ENCODE assay signal across 8 mouse cellular contexts in genomic region chr8:13740323-13740770, GRCm38 (mm10). TPM values are rescaled to one million over a fixed set of nuclear protein-coding genes. Genes with fewer than 3 reads are reported as not detected.
DNase-seq lines count a peak whose midpoint lies in the region; ATAC-seq and TF ChIP-seq lines count a peak whose summit lies in the region.

No protein-coding gene starts in this region.

- no peak for TF ChIP-seq CTCF in gastrocnemius, adult 2 months (IDR thresholded peaks at IDR 0.05)

- peak; percentile 32 for DNase-seq in gastrocnemius, adult 2 months
- DNase-seq in gastrocnemius, adult 18-20 months (ENCODE audit: low spot score) = no peak
- peak; percentile 36 for DNase-seq in T-cell, adult 2 months (ENCODE audit: low spot score)
- DNase-seq in heart, adult 18-20 months = peak; percentile 58 to 73
- DNase-seq in thymus, postnatal 4 days = peak; percentile 60
- DNase-seq in layer of hippocampus, adult 9-10 months (ENCODE audit: low spot score) = no peak

- H3K36me3 ChIP-seq in kidney, embryonic 15.5 days = no peaks in the 10 kb centered on the region
- no peaks in the 10 kb centered on the region for H3K36me3 ChIP-seq in lung, embryonic 15.5 days

- peak overlapping the region; percentile 62 for H3K27ac ChIP-seq in gastrocnemius, adult 2 months
- H3K27ac ChIP-seq in kidney, embryonic 15.5 days = peak overlapping the region; percentile 75
- H3K27ac ChIP-seq in lung, embryonic 15.5 days = peak overlapping the region; percentile 73

- H3K9ac ChIP-seq in kidney, embryonic 15.5 days = no peak overlapping the region
- no peak overlapping the region for H3K9ac ChIP-seq in lung, embryonic 15.5 days

- ATAC-seq in kidney, embryonic 15.5 days (replicated peaks; ENCODE audit: low FRiP score) = peak; percentile 78
- peak; percentile 92 for ATAC-seq in lung, embryonic 15.5 days (ENCODE audit: borderline replicate concordance, extremely low read depth, low FRiP score, low TSS enrichment)

- H3K27me3 ChIP-seq in kidney, embryonic 15.5 days = no peaks in the 10 kb centered on the region
- H3K27me3 ChIP-seq in lung, embryonic 15.5 days = no peaks in the 10 kb centered on the region

- WGBS in kidney, embryonic 15.5 days = 8% methylated on average over 6 of the region's 6 CpGs
- WGBS in lung, embryonic 15.5 days = 15% methylated on average over 6 of the region's 6 CpGs

- no peaks in the 10 kb centered on the region for H3K9me3 ChIP-seq in kidney, embryonic 15.5 days (replicated peaks)
- no peaks in the 10 kb centered on the region for H3K9me3 ChIP-seq in lung, embryonic 15.5 days

- intact Hi-C loops in gastrocnemius, adult 2 months (cut with DNase I) = no loop called here

- peaks cover 10% of the 10 kb centered on the region for H3K4me1 ChIP-seq in kidney, embryonic 15.5 days
- H3K4me1 ChIP-seq in lung, embryonic 15.5 days = peaks cover 12% of the 10 kb centered on the region; the same call in 1 of the 2 replicates

- H3K4me2 ChIP-seq in kidney, embryonic 15.5 days = no peak overlapping the region
- H3K4me2 ChIP-seq in lung, embryonic 15.5 days = no peak overlapping the region

- H3K4me3 ChIP-seq in gastrocnemius, adult 2 months = no peak overlapping the region
- H3K4me3 ChIP-seq in kidney, embryonic 15.5 days (replicated peaks) = no peak overlapping the region
- no peak overlapping the region for H3K4me3 ChIP-seq in lung, embryonic 15.5 days

RNA-seq across cellular contexts. Expression of gene Cdc16, which starts 17.1 kb away (rescaled TPM):
- 10 to 100 TPM; 26.9 to 33.7 TPM for total RNA-seq in gastrocnemius, adult 2 months (2021)
- total RNA-seq in gastrocnemius, adult 18-20 months (2021) = 10 to 100 TPM; 24.6 to 25.0 TPM
- total RNA-seq in heart, adult 18-20 months (2021) = 10 to 100 TPM; 30.1 to 31.0 TPM
- 178 and 184 TPM in 2 replicates for polyA plus RNA-seq in kidney, embryonic 15.5 days (2015; fragmentation: Nextera tagmentation; extraction: Ambion mirVana)
- 214 and 215 TPM in 2 replicates for polyA plus RNA-seq in lung, embryonic 15.5 days (2015; fragmentation: Nextera tagmentation; extraction: Ambion mirVana)

RNA-seq across cellular contexts. Expression of gene Cfap97d2, which starts 34.7 kb away (rescaled TPM):
- total RNA-seq in gastrocnemius, adult 2 months (2021) = not detected
- not detected for total RNA-seq in gastrocnemius, adult 18-20 months (2021)
- under 1 TPM in 1 of 2 experiments, not detected in 1; 0.26 TPM for total RNA-seq in heart, adult 18-20 months (2021)
- 0.05 TPM in 1 of 2 replicates, not detected in the other for polyA plus RNA-seq in kidney, embryonic 15.5 days (2015; fragmentation: Nextera tagmentation; extraction: Ambion mirVana)
- 0.17 and 0.24 TPM in 2 replicates for polyA plus RNA-seq in lung, embryonic 15.5 days (2015; fragmentation: Nextera tagmentation; extraction: Ambion mirVana)

RNA-seq across cellular contexts. Expression of gene Upf3a, which starts 45.1 kb away (rescaled TPM):
- 10 to 100 TPM in 1 of 2 experiments, 1 to 10 TPM in 1; 8.8 to 10.1 TPM for total RNA-seq in gastrocnemius, adult 2 months (2021)
- total RNA-seq in gastrocnemius, adult 18-20 months (2021) = 10 to 100 TPM in 1 of 2 experiments, 1 to 10 TPM in 1; 8.2 to 10.3 TPM
- 10 to 100 TPM in 1 of 2 experiments, 1 to 10 TPM in 1; 9.3 to 10.0 TPM for total RNA-seq in heart, adult 18-20 months (2021)
- 42.3 and 44.8 TPM in 2 replicates for polyA plus RNA-seq in kidney, embryonic 15.5 days (2015; fragmentation: Nextera tagmentation; extraction: Ambion mirVana)
- 41.9 and 45.4 TPM in 2 replicates for polyA plus RNA-seq in lung, embryonic 15.5 days (2015; fragmentation: Nextera tagmentation; extraction: Ambion mirVana)

Comparison
In these comparisons a context has a peak if more than half of its experiments do, and no peak if none do; other contexts are left out.
1. DNase-seq: peak in gastrocnemius, adult 2 months (single experiment), T-cell, adult 2 months (single experiment), heart, adult 18-20 months (2 of 2) and thymus, postnatal 4 days (single experiment); none in gastrocnemius, adult 18-20 months (single experiment) and layer of hippocampus, adult 9-10 months (single experiment).
2. Peak in every context shown above with its lines, with median percentiles within 50 percentile points of each other: H3K27ac ChIP-seq.